Mouse (Mus musculus) bone marrow macrophage, adult 2 months (primary cell): ENCODE results near the gene Jarid2. TPM values are rescaled to one million over a fixed set of nuclear protein-coding genes. Genes with fewer than 3 reads are reported as not detected.

Experiments
- H3K27ac ChIP-seq: 2 replicates; pipeline ENCODE4 v1.5.1; 2012; ENCODE audit warnings: low read depth, low read length; ENCODE audit not compliant: insufficient read depth
- H3K4me1 ChIP-seq: 2 replicates; pipeline ENCODE4 v1.6.1; 2012; ENCODE audit warnings: low read length; ENCODE audit not compliant: control insufficient read depth, insufficient read depth
- H3K4me3 ChIP-seq: 2 replicates; pipeline ENCODE4 v1.5.1; 2012; ENCODE audit warnings: mild to moderate bottlenecking, low read length, moderate library complexity; ENCODE audit not compliant: insufficient read depth
- CTCF ChIP-seq: IDR thresholded peaks from 2 replicates; pipeline ENCODE4 v1.5.1; 2012; ENCODE audit warnings: low read depth, mild to moderate bottlenecking, low read length, moderate library complexity
- POLR2A ChIP-seq: IDR thresholded peaks from 2 replicates; pipeline ENCODE4 v1.6.1; 2012; ENCODE audit warnings: mild to moderate bottlenecking, low read depth, low read length, borderline replicate concordance
- polyA plus RNA-seq: library from polyadenylated mRNA; stranded (reverse); fragments of >200 nt; gene quantifications from 2 replicates; pipeline ENCODE4 v1.2.4, GENCODE M21; 2012; ENCODE audit not compliant: missing spikeins, insufficient read depth, insufficient read length

Gene Jarid2
- polyA plus RNA-seq, 1 experiment: 41.4 TPM

- TF ChIP-seq POLR2A (no peak), CTCF (no peak)
- H3K27ac ChIP-seq: no peak overlapping the region
- peaks cover 27% of the 10 kb centered on the region for H3K4me1 ChIP-seq
- H3K4me3 ChIP-seq: no peak overlapping the region
Observed at GRCm38 (mm10) chr13:44925173-44925572, 195.9 kb downstream of the Jarid2 start.

- TF ChIP-seq CTCF: no peak
- no peak for TF ChIP-seq POLR2A
- Histone ChIP-seq H3K4me1 (peaks cover 27% of the 10 kb centered on the region), H3K4me3 (no peak overlapping the region), H3K27ac (peak overlapping the region; percentile 30; the same call in 1 of the 2 replicates)
Observed at GRCm38 (mm10) chr13:44926311-44926710, 197.0 kb downstream of the Jarid2 start.

- H3K4me3 ChIP-seq: no peak overlapping the region
- H3K27ac ChIP-seq: no peak overlapping the region
- peaks cover 20% of the 10 kb centered on the region for H3K4me1 ChIP-seq
- TF ChIP-seq CTCF: no peak
Observed at GRCm38 (mm10) chr13:44932307-44933264, 203.3 kb downstream of the Jarid2 start.

GRCm38 (mm10) chr13:44933575-44933974 lies 204.3 kb downstream of the Jarid2 start:
- peaks cover 28% of the 10 kb centered on the region for H3K4me1 ChIP-seq
- TF ChIP-seq POLR2A (no peak), CTCF (no peak)
- H3K4me3 ChIP-seq: no peak overlapping the region
- no peak overlapping the region for H3K27ac ChIP-seq

GRCm38 (mm10) chr13:44937681-44938080 lies 208.4 kb downstream of the Jarid2 start:
- Histone ChIP-seq H3K27ac (peak overlapping the region; percentile 72), H3K4me3 (no peak overlapping the region), H3K4me1 (peaks cover 45% of the 10 kb centered on the region)
- no peak for TF ChIP-seq POLR2A
- no peak for TF ChIP-seq CTCF

GRCm38 (mm10) chr13:44939326-44940035 lies 210.2 kb downstream of the Jarid2 start:
- no peak for TF ChIP-seq POLR2A
- TF ChIP-seq CTCF: no peak
- no peak overlapping the region for H3K4me3 ChIP-seq
- H3K4me1 ChIP-seq: peaks cover 41% of the 10 kb centered on the region
- H3K27ac ChIP-seq: peak overlapping the region; percentile 41; the same call in 1 of the 2 replicates

- no peak for TF ChIP-seq POLR2A
- TF ChIP-seq CTCF: no peak
- no peak overlapping the region for H3K27ac ChIP-seq
- H3K4me1 ChIP-seq: peaks cover 18% of the 10 kb centered on the region
- H3K4me3 ChIP-seq: no peak overlapping the region
Observed at GRCm38 (mm10) chr13:44943618-44944017, 214.3 kb downstream of the Jarid2 start.

GRCm38 (mm10) chr13:44946880-44947635 lies 217.8 kb downstream of the Jarid2 start:
- H3K27ac ChIP-seq: no peak overlapping the region
- H3K4me1 ChIP-seq: peaks cover 7% of the 10 kb centered on the region
- no peak overlapping the region for H3K4me3 ChIP-seq
- TF ChIP-seq CTCF (no peak), POLR2A (no peak)
